Mouse (Mus musculus): Measurements from ENCODE around the gene Slc9a8.
A peak's percentile ranks its signal among the peaks of the same experiment; 100 is the strongest.

The Slc9a8 gene

DNA sequence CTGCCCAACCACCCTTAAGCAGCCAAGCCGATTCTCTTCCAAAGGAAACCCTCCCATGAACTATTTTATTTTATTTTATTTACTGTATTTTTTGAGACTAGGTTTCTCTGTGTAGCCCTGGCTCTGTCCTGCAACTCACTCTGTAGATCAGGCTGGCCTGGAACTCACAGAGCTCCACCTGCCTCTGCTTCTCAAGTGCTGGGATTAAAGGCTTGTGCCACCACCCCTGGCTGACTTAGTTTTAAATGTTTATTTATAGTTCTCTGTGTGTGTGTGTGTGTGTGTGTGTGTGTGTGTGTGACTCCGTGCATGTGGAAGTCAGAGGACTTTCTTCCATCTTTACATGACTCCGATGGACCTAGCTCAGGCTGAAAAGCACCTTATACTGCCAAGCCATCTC, 4.5 kb upstream of the Slc9a8 start:
- no peak for DNase-seq

DNA sequence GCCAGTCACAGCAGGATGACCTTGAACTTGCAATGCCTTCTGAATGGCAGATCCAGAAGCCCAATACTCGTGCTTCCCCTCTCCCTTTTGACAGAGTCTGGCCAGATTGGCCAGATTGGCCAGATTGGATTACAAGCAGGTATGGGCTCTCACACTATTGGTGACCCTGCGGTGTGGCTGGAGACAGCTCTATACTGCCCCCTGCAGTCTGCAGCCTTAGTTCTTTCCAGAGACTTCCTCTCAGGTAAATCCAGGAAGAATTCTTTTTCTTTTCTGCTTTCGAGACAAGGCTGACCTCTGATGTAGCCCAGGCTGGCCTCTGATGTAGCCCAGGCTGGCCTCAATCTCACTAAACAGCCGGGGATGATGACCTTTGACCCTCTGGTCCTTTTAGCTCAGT, 3.8 kb upstream of the Slc9a8 start:
- peak; percentile 70 for DNase-seq

DNA sequence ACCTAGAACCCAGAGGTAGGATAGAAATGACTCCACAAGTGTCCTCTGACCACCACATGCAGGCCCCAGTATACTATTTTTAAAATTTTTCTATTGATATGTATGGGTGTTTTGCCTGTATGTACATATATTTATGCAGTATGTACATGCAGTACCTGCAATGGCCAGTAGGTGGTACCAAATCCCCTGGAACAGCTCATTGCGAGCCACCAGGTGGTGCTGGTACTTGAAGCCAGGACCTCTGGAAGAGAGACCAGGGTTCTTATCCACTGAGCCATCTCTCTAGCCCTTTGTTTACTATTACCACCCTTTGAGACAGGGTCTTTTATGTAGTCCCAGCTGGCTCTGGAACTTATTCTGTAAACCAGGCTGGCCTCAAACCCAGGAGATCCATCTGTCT, 2.3 kb upstream of the Slc9a8 start:
- DNase-seq = peak; percentile 92

DNA sequence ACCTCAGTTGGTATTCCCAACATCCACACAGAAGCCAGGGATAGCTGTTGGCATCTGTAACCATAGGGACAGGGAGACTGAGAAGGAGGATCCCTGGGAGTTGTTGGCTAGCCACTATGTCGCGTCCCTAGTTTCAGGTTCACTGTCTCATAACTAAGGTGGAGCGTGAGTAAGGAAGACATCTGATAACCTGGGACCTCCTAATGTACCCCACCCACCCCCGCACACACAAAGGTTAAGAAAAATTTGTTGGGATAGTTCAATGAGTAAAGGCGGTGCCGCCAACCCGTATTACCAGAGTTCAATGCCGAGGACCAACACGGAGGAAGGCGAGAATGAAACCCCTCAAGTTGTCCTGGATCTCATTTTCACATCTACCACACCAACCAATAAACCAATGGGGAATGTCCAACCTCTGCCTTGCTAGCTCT, 686 bp upstream of the Slc9a8 start:
- DNase-seq = peak; percentile 13

DNA sequence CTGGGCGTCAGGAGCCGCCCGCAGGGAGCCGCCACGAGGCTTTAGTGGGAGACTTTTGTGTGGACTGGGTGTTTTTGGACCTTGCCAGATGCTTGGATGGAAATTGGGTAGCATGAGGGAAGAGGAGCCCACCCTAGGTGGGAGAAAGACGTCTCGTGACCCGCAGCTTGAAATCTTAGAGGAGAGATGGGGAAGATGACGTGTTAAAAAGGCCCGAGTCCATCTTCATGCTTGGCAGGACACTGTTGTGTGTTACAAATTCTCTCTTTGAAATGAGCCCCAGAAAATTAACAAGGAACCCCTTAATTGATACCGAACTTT, 598 bp downstream of the Slc9a8 start:
- DNase-seq = no peak

DNA sequence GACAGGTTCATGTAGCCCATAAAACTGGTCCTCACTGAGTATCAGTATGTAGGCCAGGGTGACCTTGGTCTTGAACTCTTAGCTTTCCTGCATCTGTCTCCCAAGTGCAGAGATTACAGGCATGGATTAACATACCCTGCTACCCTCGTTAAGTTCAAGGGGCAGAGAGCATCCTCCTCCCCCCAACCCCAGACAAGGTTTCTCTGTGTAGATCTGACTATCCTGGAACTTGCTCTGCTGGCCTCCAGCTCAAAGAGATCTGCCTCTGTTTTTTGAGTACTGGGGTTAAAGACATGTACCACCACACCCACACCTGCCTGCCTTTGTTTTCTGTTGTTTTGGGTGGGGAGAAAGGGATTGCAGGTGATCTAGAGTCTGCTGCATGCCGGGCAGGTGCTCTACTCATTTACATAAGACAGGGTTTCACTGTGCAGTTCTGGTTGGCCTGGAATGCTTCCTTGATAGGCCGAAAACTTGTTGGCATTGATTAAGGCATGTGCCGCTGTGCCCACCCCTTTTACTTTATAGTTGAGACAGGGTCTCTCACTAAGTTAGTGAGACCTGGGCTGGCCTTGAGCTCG, 1.6 kb downstream of the Slc9a8 start:
- no peak for DNase-seq

DNA sequence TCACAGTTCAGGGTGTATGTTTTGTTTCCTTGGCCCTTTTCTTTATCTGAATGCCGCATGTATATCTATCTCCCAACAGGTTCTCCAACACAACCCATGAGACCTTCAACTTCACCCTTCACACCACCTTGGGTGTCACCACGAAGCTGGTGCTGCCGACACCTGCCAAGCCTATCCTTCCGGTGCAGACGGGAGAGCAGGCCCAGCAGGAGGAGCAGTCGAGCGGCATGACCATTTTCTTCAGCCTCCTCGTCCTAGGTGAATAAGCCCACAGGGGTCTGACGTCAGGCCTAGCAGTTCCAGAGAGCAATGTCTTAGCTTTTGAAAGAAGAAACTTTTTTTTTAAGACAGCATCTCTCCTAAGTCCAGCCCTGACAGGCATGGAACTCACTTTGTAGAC, 2.5 kb downstream of the Slc9a8 start:
- DNase-seq = no peak

DNA sequence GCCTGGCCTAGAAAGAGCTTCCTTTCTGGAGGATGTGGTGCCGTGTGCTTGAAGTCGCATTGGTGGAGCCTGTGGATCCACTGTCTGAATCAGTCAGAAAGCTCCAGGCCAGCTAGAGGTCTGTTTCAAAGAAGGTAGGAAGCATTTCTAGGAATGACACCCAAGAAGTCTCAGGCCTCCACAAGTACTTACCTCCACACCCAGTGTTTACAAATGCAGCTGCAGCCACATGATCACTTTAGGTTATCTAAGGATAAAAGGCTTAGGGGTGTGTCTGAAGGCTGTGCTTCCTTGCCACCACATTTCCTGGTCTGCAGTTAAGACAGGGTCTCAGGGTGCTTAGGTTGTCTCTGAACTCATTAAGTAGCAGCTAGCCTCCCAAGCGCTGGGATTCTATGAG, 3.0 kb downstream of the Slc9a8 start:
- DNase-seq = no peak

DNA sequence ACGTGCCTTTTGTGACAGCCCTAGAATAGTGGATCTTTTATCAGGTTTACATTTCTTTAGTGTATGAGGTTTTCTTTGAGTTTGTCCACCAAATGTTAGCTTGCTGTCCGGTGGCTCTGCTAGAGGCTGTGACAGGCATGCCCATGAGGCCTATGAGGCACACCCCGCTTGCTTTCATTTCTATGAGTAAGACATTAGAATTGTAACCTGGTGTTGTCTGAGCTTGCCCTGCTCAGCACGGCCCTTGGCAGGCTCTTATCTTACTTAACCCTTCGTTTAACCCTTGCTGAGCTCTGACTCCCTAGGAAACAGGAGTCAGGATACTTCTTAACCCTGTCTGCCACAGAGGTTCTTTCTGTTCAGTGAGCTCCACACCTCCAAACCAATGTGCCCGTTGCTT, 3.9 kb downstream of the Slc9a8 start:
- no peak for DNase-seq

DNA sequence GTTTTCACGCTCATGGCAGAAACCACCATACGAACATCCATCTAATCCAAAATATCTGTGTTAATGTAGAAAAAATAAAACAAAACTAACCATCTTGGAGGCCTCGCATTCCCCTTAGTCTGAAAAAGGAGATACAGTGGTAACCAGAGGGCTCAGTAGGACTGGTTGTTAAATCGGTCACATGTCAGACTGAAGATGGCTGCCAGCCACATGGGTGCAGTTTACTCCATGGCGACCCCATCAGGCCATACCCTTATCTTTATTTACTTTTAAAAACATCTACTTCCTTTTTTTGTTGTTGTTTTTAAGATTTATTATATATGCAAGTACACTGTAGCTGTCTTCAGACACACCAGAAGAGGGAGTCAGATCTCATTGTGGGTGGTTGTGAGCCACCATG, 8.1 kb downstream of the Slc9a8 start:
- DNase-seq = no peak

DNA sequence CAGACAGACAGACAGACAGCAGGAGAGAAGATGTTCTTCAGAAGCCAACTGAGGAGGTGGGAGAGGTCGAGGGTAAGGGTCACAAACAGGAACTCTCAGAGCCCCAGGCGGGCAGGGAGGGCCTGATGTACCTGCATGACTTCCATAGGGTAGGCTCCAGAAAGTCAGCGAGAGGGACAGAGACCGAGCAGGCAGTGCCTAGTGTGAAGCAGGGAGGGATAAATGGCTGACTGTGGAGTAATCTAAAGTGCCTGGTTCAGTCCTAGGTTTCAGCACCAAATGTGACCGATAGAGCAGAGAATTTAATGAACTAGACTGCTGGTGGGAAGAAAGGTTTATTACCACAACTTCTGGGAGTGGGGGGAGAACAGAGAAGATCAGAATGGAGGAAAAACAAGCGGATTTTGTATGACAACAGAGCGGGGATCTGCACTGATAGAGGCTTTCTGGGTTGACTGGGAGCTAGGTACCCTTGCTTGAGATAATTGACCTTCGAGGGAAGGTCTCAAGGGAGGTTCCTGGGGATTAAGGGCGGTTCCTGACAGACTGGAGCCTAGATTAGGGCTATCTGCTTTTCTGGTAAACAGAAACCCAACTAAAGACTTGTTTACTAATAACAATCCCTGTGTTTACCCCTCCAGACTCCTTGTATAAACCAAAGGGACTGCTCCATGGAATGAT, 9.4 kb downstream of the Slc9a8 start:
- no peak for DNase-seq

DNA sequence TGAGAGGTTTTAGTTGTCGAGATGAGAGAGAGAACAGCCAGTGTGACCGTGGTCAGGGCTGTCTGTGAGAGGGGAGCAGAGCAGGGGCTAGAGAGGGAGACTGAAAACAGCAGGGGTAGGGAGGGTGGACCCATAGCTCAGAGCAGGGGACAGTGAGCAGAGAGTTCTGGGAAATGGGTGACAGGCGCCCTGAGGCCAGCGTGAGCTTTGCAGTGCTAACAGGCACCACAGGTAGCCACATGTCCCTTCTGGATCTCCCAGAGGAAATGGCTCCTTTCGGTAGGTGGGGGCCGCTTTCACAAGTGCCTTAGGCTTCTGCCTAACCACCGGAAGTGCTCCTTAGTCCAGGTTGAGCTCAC, 9.9 kb downstream of the Slc9a8 start:
- DNase-seq = no peak

DNA sequence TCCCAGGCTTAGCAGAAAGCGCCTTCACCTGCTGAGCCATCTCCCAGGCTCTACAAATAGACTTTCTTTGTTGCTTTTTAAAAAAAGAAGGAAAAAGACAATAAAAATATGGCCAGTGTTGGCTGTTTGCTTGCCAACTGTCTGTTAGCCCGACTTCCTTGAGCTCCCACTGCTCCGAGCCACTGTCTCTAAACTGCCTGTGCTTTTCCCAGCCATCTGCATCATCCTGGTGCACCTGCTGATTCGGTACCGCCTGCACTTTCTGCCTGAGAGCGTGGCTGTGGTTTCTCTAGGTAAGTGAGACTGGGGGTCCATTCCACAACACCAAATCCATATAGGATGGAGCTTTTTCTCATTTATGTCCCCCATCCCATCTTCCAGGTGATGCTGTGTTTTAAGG, 13.1 kb downstream of the Slc9a8 start:
- no peak for DNase-seq

DNA sequence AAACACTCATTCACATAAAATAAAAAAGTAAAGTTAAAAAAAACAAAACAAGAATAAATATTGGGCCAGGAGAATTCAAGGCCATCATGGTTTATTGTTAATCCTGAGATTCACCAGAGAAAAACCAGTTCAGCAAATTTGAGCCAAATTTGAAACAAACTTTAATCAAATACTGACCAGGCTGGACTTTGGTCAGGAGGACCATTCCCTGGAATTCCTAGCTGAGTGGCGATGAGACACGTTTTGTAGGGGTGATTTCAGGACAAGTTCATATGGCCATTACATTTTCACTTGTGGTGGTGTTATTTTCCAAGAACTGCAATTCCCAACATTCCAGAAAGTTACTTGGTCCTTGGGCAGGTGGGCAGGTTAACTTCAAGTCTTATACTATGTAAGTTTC, 14.1 kb downstream of the Slc9a8 start:
- no peak for DNase-seq

DNA sequence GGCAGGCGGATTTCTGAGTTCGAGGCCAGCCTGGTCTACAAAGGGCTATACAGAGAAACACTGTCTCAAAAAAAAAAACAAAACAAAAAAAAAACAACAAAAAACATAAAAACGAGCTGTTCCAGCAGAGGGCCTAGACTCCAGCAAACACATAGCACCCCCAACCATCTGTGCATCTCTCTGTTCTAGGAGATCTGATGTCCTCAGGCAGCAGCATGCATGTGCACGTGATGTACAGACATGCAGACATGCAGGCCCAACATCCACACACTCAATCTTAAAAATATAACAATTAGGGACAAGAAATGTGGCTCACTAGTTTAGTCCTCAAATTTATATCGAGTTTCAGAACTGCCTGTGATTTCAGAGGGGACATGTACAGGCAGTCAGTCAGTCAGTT, 14.9 kb downstream of the Slc9a8 start:
- no peak for DNase-seq

DNA sequence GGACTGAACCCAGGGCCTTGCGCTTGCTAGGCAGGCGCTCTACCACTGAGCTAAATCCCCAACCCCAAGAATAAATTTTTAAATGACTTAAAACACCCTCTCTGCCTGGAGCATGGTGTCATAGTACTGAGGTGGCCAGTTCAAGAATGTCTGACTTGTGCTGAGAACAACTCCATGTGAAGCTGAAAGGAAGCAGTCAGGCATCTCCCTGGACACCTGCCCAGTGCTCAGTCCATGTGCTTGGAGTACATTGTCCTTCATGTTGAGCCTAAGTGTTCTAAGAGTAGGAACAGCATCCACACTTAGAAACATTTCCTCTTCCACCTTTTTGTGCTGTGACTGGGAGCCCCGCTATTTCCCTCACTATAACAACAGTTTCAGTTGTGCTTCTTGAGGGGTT, 17.9 kb downstream of the Slc9a8 start:
- DNase-seq = no peak

DNA sequence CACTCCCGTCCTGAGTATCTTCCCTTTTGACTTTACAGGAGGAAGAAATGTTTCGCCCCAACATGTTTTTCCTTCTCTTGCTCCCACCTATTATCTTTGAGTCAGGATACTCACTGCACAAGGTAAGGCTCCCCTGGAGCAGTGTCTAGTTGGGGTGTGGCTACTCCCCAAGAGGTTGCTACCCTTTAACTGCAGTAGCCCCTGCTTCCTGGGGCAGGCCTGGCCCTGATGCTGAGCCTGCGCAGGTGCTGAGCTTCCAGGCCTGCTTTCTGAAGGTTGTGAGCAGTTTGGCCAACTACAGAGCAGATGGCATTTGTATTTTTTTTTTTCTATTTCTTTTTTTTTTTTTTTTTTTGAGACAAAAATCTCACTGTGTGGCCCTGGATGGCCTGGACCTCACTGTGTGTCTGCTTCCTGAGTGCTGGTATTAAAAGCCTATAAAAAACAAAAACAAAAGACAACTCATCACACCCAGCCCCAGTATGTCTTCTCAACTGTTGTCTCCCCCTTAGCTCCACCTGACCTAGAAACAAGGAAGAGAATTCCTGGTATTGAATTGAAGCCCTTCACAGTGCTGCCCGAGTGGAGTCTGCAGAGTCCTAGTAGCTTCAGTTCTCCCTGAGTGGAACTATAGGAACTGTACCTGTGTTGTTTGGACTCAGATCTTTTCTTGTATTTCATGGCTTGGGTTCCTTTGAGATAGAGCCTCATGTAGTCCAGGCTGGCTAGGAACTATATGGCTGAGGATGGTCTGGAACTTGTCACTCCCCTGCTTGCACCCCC, 22.1 kb downstream of the Slc9a8 start:
- DNase-seq = no peak

DNA sequence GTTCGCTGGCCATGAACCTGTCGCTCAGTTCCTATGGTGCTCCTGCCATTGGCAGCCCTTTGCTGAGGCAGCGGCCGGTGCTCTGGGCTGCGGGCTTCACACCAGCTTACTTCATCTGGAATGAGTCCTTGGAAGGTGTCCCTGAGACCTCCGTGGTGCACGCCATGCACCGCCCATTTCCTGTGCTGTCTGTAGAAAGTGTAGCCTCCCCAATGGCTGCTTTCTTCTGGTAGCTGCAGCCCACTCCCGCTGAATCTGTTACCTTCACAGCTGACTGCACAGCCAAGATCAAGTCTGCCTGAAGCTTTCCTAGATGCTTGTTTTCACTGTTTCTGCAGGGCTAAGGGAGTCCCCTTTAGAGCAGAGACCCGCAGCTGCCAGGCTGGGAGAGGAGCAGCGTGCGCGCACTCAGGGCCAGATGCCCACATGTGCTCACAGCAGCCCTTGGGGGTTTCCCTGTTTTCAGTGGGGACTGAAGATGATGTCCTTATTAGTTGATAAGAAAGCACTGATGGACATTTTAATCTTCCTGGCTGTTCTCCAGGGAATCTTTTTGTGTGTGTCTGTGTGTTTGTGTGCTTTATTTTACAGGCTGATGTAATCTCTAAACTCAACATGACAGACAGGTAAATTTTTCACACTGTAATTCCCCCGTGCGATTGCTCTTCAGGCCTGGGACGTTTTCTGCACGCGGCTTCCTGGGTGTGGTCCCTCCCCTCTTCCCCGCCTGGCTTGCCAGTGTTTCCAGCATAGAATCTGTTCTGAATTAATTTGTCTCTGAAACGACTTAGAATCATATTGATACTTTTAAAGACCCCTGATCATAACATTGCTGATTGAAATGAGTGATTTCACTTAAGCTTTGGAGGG, 24.6 kb downstream of the Slc9a8 start:
- no peak for DNase-seq

DNA sequence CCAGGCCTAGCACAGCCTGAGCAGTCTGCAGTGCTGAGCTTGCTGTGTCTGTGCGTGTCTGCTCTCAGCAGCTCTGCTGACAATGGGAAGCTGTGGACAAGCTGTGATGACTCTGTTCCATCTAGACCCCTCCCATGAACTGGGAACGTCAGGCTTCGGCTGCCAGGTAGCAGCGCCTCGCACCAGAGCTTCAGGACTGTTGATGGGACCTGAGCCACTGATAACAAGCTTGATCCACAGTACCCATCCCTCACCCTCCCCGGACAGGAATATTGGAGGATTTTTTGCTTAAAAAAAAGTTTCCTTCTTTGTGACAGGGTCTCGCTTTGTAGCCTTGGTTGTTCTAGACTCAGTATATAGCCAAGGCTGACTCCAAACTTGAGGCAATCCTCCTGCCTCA, 25.7 kb downstream of the Slc9a8 start:
- no peak for DNase-seq

DNA sequence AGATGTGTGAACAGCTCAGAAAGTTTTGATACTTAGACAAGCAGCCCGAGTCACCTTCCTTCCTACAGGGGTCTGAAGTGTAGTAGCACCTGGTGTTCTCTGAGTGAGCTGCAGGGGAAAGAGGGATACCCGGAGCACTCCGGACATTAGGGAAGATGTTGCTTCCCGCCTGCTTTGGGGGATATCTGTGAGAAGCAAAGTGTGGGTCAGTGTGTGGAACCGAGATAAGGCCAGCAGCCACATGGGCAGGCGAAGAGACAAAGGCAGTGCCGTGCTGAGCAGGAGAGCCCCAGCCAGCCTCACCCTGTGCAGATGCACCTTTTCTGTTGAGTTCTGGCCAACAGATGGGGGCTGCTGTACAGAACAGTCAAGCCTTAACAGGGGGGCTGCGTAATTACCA, 26.1 kb downstream of the Slc9a8 start:
- no peak for DNase-seq

DNA sequence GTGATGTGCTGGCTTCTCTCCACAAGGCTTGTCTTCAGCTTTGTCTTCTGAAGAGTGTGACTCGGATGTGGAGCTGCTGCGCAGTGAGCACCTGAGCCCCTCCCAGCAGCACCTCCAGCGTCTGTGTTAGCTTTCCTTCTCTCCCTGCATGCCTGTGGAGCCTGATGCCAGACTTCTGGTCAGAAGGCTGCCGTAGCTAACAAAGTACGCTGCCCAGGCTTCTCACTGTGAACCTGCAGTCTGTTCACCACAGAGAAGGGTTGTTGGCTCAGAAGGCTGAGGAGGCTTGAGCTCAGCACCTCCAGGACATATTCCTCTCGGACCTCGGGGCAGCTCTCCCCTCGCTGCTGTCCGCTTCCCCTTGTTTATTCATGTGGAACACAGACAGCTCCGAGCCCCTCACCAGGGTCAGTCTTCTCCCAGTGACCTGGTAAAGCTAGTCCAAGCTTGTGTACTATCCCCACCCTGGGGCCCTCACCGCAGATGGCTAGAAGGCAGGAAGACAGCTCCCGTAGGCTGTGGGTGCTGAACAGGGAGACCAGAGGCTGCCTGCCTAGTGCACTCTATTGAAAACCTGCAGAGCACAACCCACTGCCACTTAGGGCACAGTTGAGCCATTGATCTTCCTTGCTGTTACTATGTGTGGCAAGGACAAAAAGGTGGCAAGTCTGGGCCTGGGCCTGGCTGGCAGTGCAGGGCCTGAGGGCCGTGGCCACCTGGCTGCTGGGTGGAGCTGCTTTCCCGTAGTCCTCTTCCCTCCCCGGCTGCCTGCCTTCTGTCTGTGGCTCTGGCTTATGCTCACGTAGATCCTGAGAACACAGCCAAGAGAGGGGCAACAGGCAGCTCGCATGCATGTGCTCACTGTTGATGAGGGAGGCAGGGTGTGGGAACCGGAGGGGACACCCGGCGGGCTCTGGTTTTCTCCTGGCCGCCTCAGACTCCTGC, 28.1 kb downstream of the Slc9a8 start:
- DNase-seq = no peak

DNA sequence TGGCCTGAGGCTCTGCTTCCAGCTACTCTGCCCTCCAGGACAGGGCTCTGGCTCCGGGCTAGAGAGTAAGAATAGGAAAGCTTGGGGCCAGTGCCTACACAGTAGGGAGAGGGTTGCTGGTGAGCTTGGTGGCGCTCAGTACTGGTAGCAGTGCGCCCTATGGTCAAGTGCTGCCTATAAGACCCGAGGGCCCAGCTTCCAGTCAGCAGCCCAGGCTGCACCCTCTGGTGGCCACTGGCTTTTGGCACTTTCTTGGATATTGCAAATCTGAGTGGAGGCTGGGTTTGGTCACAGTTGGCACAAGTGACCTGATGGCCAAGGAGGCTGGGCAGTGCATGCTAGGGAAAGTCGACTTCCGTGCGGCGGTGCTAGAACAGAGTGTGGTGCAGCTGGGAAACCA, 29.1 kb downstream of the Slc9a8 start:
- DNase-seq = no peak

DNA sequence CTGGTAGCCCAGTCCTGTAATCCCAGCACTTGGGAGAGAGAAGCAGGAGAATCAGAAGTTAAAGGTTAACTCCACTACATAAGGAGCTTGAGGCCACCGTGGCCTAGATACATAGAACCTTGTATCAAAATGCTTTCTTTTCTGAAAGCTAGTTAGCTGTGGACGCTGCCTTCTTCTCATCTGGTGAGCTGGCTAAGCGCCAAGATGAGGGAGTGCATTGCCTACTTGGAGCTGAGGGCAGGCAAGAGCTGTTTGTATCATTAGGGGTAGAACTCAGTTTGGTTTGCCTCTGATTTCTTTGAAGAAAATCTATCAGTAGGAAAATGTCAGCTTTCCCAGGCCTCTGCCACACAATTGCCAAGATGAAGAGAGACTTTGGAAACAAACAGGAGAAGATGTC, 32.3 kb downstream of the Slc9a8 start:
- DNase-seq = no peak

Measured in thymus, postnatal 14 days (tissue).